Mouse (Mus musculus) splenic B cell, adult 2 months (primary cell): ENCODE results near the gene Hist2h3c1.
"Not testable (repeated sequence)": the region's sequence is repeated elsewhere in the genome, so short reads cannot be mapped to it uniquely, and the experiment has no call there.

Experiments
- DNase-seq: peaks from one replicate; pipeline ENCODE4 v3.0.0-alpha.2; 2011; ENCODE audit warnings: low read depth, low spot score
- H3K27me3 ChIP-seq: 2 replicates; pipeline ENCODE4 v1.6.1; 2012; ENCODE audit warnings: mild to moderate bottlenecking, low read length, moderate library complexity, mixed read lengths; ENCODE audit not compliant: control insufficient read depth, poor library complexity, insufficient read depth, severe bottlenecking
- H3K36me3 ChIP-seq: 2 replicates; pipeline ENCODE4 v1.6.1; 2012; ENCODE audit warnings: mild to moderate bottlenecking, low read length, moderate library complexity, mixed read lengths; ENCODE audit not compliant: control insufficient read depth, poor library complexity, insufficient read depth, severe bottlenecking

Gene Hist2h3c1

GRCm38 (mm10) chr3:96246427-96246856, at the start of gene Hist2h3c1:
Hist2h3c1 (plus strand) TSS chr3:96246685.
- not testable (repeated sequence) for H3K36me3 ChIP-seq, DNase-seq, H3K27me3 ChIP-seq

GRCm38 (mm10) chr3:96197129-96197749, 49.2 kb upstream of the Hist2h3c1 start:
- DNase-seq = peak; percentile 91
- Histone ChIP-seq H3K27me3 (no peaks in the 10 kb centered on the region), H3K36me3 (no peaks in the 10 kb centered on the region)

- peak; percentile 84 for DNase-seq
- Histone ChIP-seq H3K27me3 (no peaks in the 10 kb centered on the region), H3K36me3 (no peaks in the 10 kb centered on the region)
Measured at GRCm38 (mm10) chr3:96198181-96198580, 48.3 kb upstream of the Hist2h3c1 start.

DNA sequence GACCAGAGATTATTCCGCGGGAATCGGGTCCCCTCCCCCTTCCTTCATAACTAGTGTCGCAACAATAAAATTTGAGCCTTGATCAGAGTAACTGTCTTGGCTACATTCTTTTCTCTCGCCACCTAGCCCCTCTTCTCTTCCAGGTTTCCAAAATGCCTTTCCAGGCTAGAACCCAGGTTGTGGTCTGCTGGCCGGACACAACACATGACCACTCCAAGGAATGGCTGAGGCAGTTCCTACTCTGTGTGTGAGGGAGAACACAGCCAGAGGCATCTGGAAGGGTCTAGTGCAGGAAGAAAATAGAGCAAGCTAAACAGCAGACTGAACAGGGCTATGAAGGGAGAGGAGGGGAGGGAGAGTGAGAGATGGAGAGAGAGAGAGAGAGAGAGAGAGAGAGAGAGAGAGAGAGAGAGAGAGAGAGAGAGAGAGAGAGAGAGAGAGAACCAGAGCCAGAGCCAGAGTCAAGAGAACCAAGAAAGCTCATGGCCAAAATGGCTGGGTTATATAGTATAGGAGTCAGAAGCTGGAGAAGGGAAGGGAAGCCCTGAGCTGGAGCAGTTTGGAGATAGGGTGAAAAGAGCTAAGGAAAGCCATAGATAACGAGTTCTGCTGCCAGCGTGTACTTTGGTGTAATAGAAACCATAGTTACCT, 47.8 kb upstream of the Hist2h3c1 start:
- H3K27me3 ChIP-seq, H3K36me3 ChIP-seq, DNase-seq: not testable (repeated sequence)

DNA sequence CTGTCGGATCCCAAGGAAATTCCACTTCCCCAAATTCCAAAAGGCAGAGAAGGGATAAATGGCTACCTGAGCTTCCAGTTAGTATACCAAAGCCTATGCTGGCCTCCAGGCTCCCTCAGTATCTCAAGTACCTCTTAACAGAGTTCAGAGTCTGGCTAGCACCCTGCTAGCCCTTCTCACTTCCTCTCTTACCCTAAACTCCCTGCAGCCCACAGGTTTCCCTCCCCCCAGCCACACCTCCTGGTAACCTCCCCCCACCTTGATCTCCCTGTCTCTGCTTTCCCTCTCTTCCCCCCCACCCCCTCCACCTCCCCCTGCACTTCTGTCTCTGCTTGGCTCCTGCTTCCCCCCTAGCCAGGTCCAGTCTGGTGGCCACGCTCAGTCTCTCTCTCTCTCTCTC, 46.8 kb upstream of the Hist2h3c1 start:
- peak; percentile 58 for DNase-seq
- H3K27me3 ChIP-seq = no peaks in the 10 kb centered on the region

DNA sequence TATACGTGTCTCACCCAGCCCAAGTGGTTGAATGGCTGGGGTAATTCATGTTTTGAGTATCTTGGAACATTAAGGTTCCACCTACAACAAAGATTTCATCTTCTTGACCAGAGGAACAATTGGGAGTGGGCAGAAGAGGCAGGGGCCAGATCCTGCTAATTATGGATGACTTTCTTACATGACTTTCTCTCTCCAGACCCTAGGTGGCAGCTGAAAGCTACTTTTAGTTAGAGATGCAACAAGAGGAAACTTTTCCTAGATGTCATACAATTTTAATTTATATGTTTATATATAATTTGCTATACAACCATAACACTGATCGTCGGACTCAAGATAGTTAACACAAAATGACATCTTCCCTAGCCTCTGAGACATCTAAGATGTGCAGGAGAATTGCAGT, 38.7 kb upstream of the Hist2h3c1 start:
- H3K36me3 ChIP-seq = no peaks in the 10 kb centered on the region
- no peaks in the 10 kb centered on the region for H3K27me3 ChIP-seq
- DNase-seq = no peak

More for the DNA sequence above, 46.8 kb upstream of the Hist2h3c1 start:
- no peaks in the 10 kb centered on the region for H3K36me3 ChIP-seq

- no peak for DNase-seq
- Histone ChIP-seq H3K36me3 (no peaks in the 10 kb centered on the region), H3K27me3 (no peaks in the 10 kb centered on the region)
Measured at GRCm38 (mm10) chr3:96209242-96209641, 37.2 kb upstream of the Hist2h3c1 start.

- H3K27me3 ChIP-seq = no peaks in the 10 kb centered on the region
- peak; percentile 75 for DNase-seq
- H3K36me3 ChIP-seq = no peaks in the 10 kb centered on the region; the same call in 1 of the 2 replicates
Measured at GRCm38 (mm10) chr3:96219191-96219641, 27.3 kb upstream of the Hist2h3c1 start.

- H3K36me3 ChIP-seq = no peaks in the 10 kb centered on the region; the same call in 1 of the 2 replicates
- no peaks in the 10 kb centered on the region for H3K27me3 ChIP-seq
- DNase-seq = peak; percentile 89
Measured at GRCm38 (mm10) chr3:96219661-96220130, 26.8 kb upstream of the Hist2h3c1 start, which contains the start of the genes Bola1 and Hist2h2ab. Bola1 (minus strand) TSS chr3:96219709. Hist2h2ab (plus strand) TSS chr3:96219865.

DNA sequence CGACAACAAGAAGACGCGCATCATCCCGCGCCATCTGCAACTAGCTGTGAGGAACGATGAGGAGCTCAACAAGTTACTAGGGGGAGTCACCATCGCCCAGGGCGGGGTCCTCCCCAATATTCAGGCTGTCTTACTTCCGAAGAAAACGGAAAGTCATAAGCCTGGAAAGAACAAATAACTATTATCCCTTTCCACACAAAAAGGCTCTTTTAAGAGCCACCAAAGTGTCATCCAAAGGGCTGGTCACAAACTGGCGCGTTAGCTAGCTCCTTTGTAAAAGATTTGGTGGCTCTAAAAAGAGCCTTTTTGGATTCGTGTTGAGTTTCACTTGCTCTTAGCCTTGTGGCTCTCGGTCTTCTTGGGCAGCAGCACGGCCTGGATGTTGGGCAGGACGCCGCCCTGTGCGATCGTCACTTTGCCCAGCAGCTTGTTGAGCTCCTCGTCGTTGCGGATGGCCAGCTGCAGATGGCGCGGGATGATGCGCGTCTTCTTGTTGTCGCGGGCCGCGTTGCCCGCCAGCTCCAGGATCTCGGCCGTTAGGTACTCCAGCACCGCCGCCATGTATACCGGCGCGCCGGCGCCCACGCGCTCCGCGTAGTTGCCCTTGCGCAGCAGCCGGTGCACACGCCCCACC, 26.2 kb upstream of the Hist2h3c1 start:
- H3K27me3 ChIP-seq, H3K36me3 ChIP-seq: not testable (repeated sequence)
- peak; percentile 58 for DNase-seq

GRCm38 (mm10) chr3:96220765-96221639, 25.5 kb upstream of the Hist2h3c1 start, which contains the start of the genes Hist2h2ac and Hist2h2be:
Hist2h2ac (minus strand) TSS chr3:96220880.
Hist2h2be (plus strand) TSS chr3:96221119.
- DNase-seq = peak; percentile 96
- H3K36me3 ChIP-seq = no peaks in the 10 kb centered on the region; the same call in 1 of the 2 replicates
- no peaks in the 10 kb centered on the region for H3K27me3 ChIP-seq

- peak; percentile 35 for DNase-seq
- no peaks in the 10 kb centered on the region; the same call in 1 of the 2 replicates for H3K36me3 ChIP-seq
- H3K27me3 ChIP-seq = no peaks in the 10 kb centered on the region
Measured at GRCm38 (mm10) chr3:96221640-96222038, 24.8 kb upstream of the Hist2h3c1 start.

DNA sequence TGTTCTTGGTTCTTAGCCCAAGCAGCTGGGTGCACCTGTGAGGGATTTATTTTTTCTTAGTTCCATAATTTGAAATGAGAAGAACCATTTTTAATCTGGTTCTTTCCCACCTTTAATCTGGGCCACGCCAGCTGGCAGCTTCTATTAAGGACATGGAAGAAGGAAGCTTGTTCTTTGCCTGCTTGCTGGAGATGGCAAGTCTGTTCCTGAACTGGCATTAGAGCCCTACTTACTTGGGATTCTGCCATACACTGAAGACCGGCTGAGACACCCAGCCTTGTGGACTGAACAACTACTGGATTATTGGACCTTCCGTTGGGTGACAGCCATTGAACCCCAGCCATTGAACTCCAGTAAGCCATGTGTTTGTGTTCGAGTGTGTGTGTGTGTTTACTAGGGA, 23.7 kb upstream of the Hist2h3c1 start:
- no peaks in the 10 kb centered on the region for H3K27me3 ChIP-seq
- DNase-seq = no peak
- no peaks in the 10 kb centered on the region; the same call in 1 of the 2 replicates for H3K36me3 ChIP-seq

GRCm38 (mm10) chr3:96225421-96225820, 21.1 kb upstream of the Hist2h3c1 start:
- no peaks in the 10 kb centered on the region for H3K27me3 ChIP-seq
- no peak for DNase-seq
- no peaks in the 10 kb centered on the region; the same call in 1 of the 2 replicates for H3K36me3 ChIP-seq
